Mouse (Mus musculus) limb, embryonic 13.5 days (tissue): ENCODE results near the gene Tmem253. TPM values are rescaled to one million over a fixed set of nuclear protein-coding genes. Genes with fewer than 3 reads are reported as not detected.

Source experiments
- ATAC-seq: fragments of 200-750 bp; cut with Nextera tagmentation; 2 replicates; pipeline ENCODE4 v1.8.0; 2017; ENCODE audit warnings: low read depth, moderate number of reproducible peaks, moderate TSS enrichment; ENCODE audit not compliant: low FRiP score
- H3K27ac ChIP-seq: fragments of 300-500 bp; sonication (generic); 2 replicates; pipeline ENCODE4 v1.5.1; 2015; ENCODE audit warnings: inconsistent platforms, mild to moderate bottlenecking, moderate library complexity
- H3K27me3 ChIP-seq: fragments of 300-500 bp; sonication (generic); 2 replicates; pipeline ENCODE4 v1.6.1; 2015; ENCODE audit warnings: mild to moderate bottlenecking, inconsistent platforms
- H3K36me3 ChIP-seq: fragments of 300-500 bp; sonication (generic); 2 replicates; pipeline ENCODE4 v1.6.1; 2015; ENCODE audit warnings: inconsistent platforms, mild to moderate bottlenecking, moderate library complexity
- H3K4me1 ChIP-seq: fragments of 300-500 bp; sonication (generic); 2 replicates; pipeline ENCODE4 v1.6.1; 2015; ENCODE audit warnings: inconsistent platforms
- H3K4me2 ChIP-seq: fragments of 300-500 bp; sonication (generic); replicated peaks from 2 replicates; pipeline ENCODE4 v1.6.1; 2015; ENCODE audit warnings: inconsistent platforms, mild to moderate bottlenecking, moderate library complexity
- H3K4me3 ChIP-seq: fragments of 300-500 bp; sonication (generic); 2 replicates; pipeline ENCODE4 v1.5.1; 2015; ENCODE audit warnings: moderate library complexity, mild to moderate bottlenecking, inconsistent platforms
- H3K9ac ChIP-seq: fragments of 300-500 bp; sonication (generic); 2 replicates; pipeline ENCODE4 v1.6.1; 2015; ENCODE audit warnings: mild to moderate bottlenecking, inconsistent platforms
- H3K9me3 ChIP-seq: fragments of 300-500 bp; sonication (generic); 2 replicates; pipeline ENCODE4 v1.6.1; 2016; ENCODE audit warnings: inconsistent platforms
- WGBS: fragments of 180-500 bp; shearing (Covaris S2); methylation state at CpG from one replicate; pipeline ENCODE4 v1.1.7; 2015; 5-methylcytosine and 5-hydroxymethylcytosine counted together
- polyA plus RNA-seq: library from polyadenylated mRNA; unstranded; fragments of >200 nt; fragmentation: Nextera tagmentation; extraction: Ambion mirVana; gene quantifications from 2 replicates; pipeline ENCODE4 v1.2.1, GENCODE M21; 2015

Tmem253 gene
- 0.78 and 1.4 TPM in 2 replicates for polyA plus RNA-seq

- H3K27me3 ChIP-seq, result no peaks in the 10 kb centered on the region
- no peaks in the 10 kb centered on the region; the same call in 1 of the 2 replicates for H3K36me3 ChIP-seq
- H3K4me3 ChIP-seq, result peak within 1 kb of the TSS; percentile 62
- H3K9ac ChIP-seq, result peak within 1 kb of the TSS; percentile 78
- H3K4me2 ChIP-seq, result peak within 1 kb of the TSS; percentile 66
- ATAC-seq, result no peak
- 28% methylated on average over 6 of the region's 6 CpGs for WGBS
- H3K9me3 ChIP-seq, result no peaks in the 10 kb centered on the region
- H3K27ac ChIP-seq, result peak within 1 kb of the TSS; percentile 93
- H3K4me1 ChIP-seq, result peaks cover 63% of the 10 kb centered on the region
Observed at GRCm38 (mm10) chr14:52015445-52016100, at the start of gene Tmem253. Tmem253 (plus strand) TSS chr14:52015658.

GRCm38 (mm10) chr14:51967400-51967799 is 48.1 kb upstream of the Tmem253 start:
- no peaks in the 10 kb centered on the region for H3K4me1 ChIP-seq
- H3K4me3 ChIP-seq, result no peak overlapping the region
- H3K36me3 ChIP-seq, result no peaks in the 10 kb centered on the region
- no peaks in the 10 kb centered on the region for H3K27me3 ChIP-seq
- WGBS, result 75% methylated on average over 3 of the region's 3 CpGs
- no peak overlapping the region for H3K27ac ChIP-seq
- no peak for ATAC-seq
- H3K9me3 ChIP-seq, result no peaks in the 10 kb centered on the region
- no peak overlapping the region for H3K4me2 ChIP-seq
- no peak overlapping the region for H3K9ac ChIP-seq

DNA sequence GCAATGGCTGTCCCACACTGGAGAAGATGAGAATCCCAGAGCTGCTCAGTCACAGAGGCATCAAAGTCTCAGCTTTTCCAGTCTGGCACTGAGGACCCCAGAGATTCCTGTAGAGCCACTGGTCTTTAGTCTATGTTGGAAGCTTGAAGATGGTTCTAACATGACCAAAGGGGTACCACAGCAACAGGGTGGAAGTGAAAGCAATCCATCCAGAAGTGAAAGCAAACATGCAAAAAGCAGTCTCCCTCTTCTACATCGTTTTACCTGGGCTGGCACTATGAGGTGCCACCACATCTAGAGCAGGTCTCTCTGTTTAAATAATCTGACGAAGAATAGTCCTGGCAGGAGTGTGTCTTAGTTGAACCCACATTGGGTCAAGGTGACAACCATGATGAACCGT is 36.2 kb upstream of the Tmem253 start:
- no peaks in the 10 kb centered on the region for H3K36me3 ChIP-seq
- H3K9ac ChIP-seq, result no peak overlapping the region
- H3K27me3 ChIP-seq, result no peaks in the 10 kb centered on the region
- WGBS, result 90% methylated on average over 3 of the region's 3 CpGs
- no peak overlapping the region for H3K4me3 ChIP-seq
- H3K4me2 ChIP-seq, result no peak overlapping the region
- peaks cover 11% of the 10 kb centered on the region for H3K4me1 ChIP-seq
- no peaks in the 10 kb centered on the region for H3K9me3 ChIP-seq
- no peak overlapping the region for H3K27ac ChIP-seq
- no peak for ATAC-seq

DNA sequence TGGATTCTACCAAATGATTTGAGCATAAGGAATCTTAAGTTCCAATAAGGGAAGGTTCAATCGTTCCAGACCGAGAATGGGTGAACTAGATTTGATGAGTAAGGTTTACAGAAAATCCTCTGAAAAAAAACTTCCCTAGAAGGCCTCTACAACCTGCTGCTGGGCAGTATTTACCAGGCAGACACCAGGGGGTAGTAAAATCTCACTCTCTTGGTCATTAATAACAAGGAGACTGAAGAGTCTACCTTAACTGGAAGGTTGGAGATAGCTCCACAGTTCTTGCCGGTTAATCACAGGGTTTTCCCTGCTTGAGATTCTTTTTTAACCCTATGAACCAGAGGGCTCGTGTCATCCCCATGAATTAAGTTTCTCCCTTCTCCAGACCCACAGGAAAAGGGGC is 32.2 kb upstream of the Tmem253 start:
- WGBS, result 59% methylated on average over 4 of the region's 4 CpGs
- no peak for ATAC-seq

DNA sequence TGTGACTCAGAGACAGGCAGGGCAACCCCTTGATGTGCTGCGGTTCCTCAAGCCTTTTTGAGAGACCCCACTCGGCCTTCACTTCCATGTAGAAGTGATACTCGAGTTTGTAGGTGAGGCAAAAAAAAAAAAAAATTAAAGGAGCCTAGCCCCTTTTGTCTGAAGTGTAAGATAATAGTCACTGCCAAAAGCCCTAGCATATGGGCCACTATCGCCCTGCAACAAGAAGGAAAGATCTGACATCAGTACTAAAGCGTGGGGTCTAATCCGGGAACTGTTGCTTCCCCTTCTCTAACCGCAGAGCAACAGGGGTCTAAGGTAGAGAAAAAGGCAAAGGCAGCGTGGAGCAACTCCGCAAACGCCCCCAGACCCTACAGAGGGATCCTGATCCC is 31.6 kb upstream of the Tmem253 start:
- Histone ChIP-seq H3K4me1 (peaks cover 35% of the 10 kb centered on the region), H3K27ac (peak overlapping the region; percentile 99), H3K27me3 (no peaks in the 10 kb centered on the region), H3K9ac (peak overlapping the region; percentile 93), H3K4me3 (peak overlapping the region; percentile 84), H3K4me2 (peak overlapping the region; percentile 84), H3K36me3 (peaks cover 23% of the 10 kb centered on the region), H3K9me3 (no peaks in the 10 kb centered on the region)
- 6% methylated on average over 10 of the region's 10 CpGs for WGBS
- no peak for ATAC-seq

More for the DNA sequence above, 32.2 kb upstream of the Tmem253 start:
- Histone ChIP-seq H3K36me3 (peaks cover 17% of the 10 kb centered on the region), H3K4me1 (peaks cover 31% of the 10 kb centered on the region), H3K27ac (peak overlapping the region; percentile 99), H3K4me2 (peak overlapping the region; percentile 84), H3K9me3 (no peaks in the 10 kb centered on the region), H3K27me3 (no peaks in the 10 kb centered on the region), H3K4me3 (peak overlapping the region; percentile 84), H3K9ac (no peak overlapping the region)

DNA sequence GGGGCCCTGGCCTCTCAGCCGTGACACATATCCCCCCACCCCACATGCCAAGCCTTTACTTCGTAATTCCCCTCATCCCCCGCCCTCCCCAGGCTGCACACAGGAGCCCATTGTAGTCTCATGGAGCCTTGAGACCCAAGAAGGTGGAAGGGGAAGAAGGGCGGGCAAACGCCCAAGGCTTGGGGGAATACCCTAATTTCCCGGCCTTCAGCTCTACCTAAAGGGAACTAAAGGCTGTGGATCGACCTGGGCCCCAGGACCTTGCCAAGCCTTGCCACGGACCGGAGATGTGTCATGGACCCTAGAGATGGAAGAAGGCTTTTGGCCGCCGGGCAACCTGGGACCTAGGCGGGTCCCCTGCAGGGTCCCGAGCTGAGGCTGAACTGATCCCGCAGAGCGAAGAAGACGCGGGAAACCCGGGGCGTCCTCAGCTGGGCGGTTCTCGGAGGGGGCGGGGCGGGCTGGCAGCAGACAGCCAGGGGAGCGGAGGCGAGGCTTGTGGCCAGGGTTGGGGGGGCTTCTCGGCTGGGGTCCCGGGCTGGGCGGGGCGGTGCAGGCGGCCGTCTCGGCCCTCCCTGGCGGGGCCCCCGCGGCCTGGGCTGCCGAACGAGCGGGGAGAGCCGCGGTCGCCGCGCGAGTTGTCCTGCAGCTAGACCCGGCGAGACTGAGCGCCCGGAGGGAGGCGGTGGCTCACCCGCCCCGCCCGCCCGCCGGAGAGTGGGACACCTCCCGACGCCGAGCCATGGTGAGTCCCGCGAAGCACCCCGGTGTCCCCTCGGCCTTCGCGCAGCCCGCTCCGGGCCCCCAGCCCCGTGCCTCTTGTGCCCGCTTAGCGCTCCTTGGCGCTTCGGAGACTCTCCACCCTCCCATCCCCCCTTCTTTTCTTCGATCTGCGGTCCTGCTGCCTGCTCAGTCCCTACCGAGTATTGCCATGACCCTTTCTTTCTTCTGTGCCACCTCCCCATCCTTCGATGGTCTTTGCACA is 30.9 kb upstream of the Tmem253 start, which contains the start of gene Arhgef40:
TSS of gene Arhgef40 (plus strand) at position 473 of the 985 bp plus-strand sequence.
- no peaks in the 10 kb centered on the region for H3K27me3 ChIP-seq
- H3K9ac ChIP-seq, result peak within 1 kb of the TSS; percentile 93
- peak within 1 kb of the TSS; percentile 84 for H3K4me3 ChIP-seq
- peaks cover 42% of the 10 kb centered on the region for H3K4me1 ChIP-seq
- WGBS, result under 1% methylated on average over 63 of the region's 74 CpGs
- peak; percentile 88 for ATAC-seq
- H3K27ac ChIP-seq, result peak within 1 kb of the TSS; percentile 99
- peak within 1 kb of the TSS; percentile 84 for H3K4me2 ChIP-seq
- H3K36me3 ChIP-seq, result peaks cover 30% of the 10 kb centered on the region
- H3K9me3 ChIP-seq, result no peaks in the 10 kb centered on the region

DNA sequence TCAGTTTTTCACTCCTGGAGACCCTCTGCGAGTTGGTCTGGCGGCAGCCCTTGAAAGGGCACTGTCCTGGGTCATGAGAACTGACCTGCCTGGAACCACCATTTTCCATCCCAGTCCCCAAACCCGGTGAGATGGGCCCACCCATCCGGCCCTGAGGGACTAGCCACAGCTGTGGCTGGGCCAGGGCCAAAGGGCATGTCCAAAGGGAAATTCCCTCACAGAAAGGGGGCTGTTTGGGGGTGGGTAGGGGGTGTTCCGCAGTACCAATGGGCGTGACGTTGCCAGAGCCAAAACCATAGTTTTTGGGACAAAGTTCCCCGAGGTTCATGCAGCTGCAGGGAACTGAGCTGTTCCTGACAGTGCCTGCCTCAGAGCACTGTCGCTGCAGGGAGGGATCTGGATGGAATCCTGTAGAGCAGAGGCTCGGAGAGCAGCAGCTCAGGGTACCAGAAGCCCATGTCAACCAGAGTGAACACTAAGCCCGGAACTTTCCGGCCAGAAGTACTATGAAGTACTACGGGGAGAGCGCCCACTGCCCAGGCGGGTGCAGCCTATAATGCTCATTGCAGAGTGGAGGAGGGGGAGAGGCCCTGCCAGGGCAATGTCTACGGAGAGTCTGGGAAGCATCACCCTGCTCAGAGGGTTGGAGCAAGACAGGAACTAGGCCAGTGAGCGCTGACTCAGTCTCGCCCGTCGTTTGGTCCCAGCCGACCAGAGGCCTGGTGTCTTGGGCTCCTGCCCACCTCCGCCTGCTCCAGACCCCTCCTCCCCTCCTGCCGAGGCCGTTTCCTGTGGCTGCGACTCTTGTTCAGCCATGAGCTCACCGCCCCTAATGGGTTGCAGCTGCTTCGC is 29.9 kb upstream of the Tmem253 start:
- no peaks in the 10 kb centered on the region for H3K27me3 ChIP-seq
- WGBS, result under 1% methylated on average over 27 of the region's 27 CpGs
- H3K4me1 ChIP-seq, result peaks cover 44% of the 10 kb centered on the region
- H3K9me3 ChIP-seq, result no peaks in the 10 kb centered on the region
- H3K27ac ChIP-seq, result peak overlapping the region; percentile 99
- ATAC-seq, result peak; percentile 82
- H3K4me3 ChIP-seq, result peak overlapping the region; percentile 84
- peak overlapping the region; percentile 84 for H3K4me2 ChIP-seq
- peaks cover 40% of the 10 kb centered on the region for H3K36me3 ChIP-seq
- H3K9ac ChIP-seq, result peak overlapping the region; percentile 93

GRCm38 (mm10) chr14:51986153-51986505 is 29.3 kb upstream of the Tmem253 start:
- WGBS, result 3% methylated on average over 7 of the region's 7 CpGs

DNA sequence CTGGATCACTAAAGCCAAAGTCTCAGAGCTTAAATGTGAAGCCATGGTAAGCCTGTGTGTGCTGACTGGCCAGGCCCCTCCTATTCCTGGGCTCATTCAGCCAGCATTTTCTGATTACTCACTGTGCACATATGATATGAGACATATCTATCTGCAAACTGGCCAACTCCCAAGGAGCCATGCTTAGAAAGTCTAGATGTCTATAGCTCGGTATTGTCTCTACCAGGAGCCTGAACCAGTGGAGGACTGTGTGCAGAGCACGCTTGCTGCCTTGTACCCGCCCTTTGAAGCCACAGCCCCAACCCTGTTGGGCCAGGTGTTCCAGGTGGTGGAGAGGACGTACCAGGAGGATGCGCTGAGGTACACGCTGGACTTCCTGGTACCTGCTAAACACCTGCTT is 28.3 kb upstream of the Tmem253 start:
- H3K4me3 ChIP-seq, result peak overlapping the region; percentile 84; the same call in 1 of the 2 replicates
- WGBS, result 88% methylated on average over 6 of the region's 6 CpGs

More at GRCm38 (mm10) chr14:51986153-51986505, 29.3 kb upstream of the Tmem253 start:
- Histone ChIP-seq H3K9me3 (no peaks in the 10 kb centered on the region), H3K4me2 (peak overlapping the region; percentile 84), H3K27me3 (no peaks in the 10 kb centered on the region), H3K36me3 (peaks cover 46% of the 10 kb centered on the region), H3K9ac (peak overlapping the region; percentile 93), H3K4me3 (peak overlapping the region; percentile 84), H3K4me1 (peaks cover 44% of the 10 kb centered on the region), H3K27ac (peak overlapping the region; percentile 99)
- no peak for ATAC-seq

DNA sequence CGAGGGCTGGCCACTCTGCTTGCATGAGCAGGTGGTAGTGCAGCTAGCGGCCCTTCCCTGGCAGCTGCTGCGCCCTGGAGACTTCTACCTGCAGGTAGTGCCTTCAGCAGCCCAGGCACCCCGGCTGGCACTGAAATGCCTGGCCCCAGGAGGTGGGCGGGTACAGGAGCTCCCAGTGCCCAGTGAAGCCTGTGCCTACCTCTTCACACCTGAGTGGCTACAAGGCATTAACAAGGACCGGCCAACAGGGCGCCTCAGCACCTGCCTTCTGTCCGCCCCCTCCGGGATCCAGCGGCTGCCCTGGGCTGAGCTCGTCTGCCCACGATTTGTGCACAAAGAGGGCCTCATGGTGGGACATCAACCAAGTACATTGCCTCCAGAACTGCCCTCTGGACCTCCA is 26.7 kb upstream of the Tmem253 start:
- ATAC-seq, result no peak
- Histone ChIP-seq H3K4me3 (no peak overlapping the region), H3K27ac (0 out of 2 replicates have a peak overlapping the region, but pooled peaks have one; percentile 11), H3K9ac (0 out of 2 replicates have a peak overlapping the region, but pooled peaks have one; percentile 31), H3K27me3 (no peaks in the 10 kb centered on the region), H3K9me3 (no peaks in the 10 kb centered on the region), H3K4me1 (peaks cover 39% of the 10 kb centered on the region), H3K4me2 (no peak overlapping the region), H3K36me3 (peaks cover 71% of the 10 kb centered on the region)
- WGBS, result 77% methylated on average over 12 of the region's 12 CpGs

More for the DNA sequence above, 28.3 kb upstream of the Tmem253 start:
- H3K27me3 ChIP-seq, result no peaks in the 10 kb centered on the region
- peaks cover 44% of the 10 kb centered on the region for H3K4me1 ChIP-seq
- H3K27ac ChIP-seq, result no peak overlapping the region
- H3K4me2 ChIP-seq, result peak overlapping the region; percentile 84
- H3K9ac ChIP-seq, result 0 out of 2 replicates have a peak overlapping the region, but pooled peaks have one; percentile 19
- H3K9me3 ChIP-seq, result no peaks in the 10 kb centered on the region
- peaks cover 56% of the 10 kb centered on the region for H3K36me3 ChIP-seq
- no peak for ATAC-seq

DNA sequence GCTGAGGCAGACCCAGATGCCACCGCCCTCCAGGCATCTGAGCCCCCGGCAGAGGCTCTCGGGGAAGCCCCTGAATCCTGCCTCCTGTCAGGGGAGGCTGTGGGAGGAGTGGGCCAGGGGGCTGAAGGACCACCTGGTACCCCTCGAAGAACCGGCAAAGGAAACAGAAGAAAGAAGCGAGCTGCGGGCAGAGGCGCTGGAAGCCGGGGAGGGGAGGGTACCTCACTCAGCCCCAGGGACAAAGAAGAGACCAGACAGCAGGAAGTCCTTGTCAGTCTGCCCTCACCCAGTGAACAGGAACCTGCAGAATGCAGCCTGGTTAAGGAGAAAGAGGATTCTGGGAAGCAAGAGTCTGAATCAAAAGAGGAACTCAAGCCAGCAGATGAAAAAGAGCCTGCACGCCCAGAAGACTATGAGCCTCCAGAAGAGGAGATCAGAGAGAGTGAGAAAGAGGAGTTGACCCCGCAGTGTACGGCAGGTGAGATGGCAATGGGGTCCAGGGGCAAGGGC is 25.9 kb upstream of the Tmem253 start:
- Histone ChIP-seq H3K27me3 (no peaks in the 10 kb centered on the region), H3K9ac (no peak overlapping the region; the same call in 1 of the 2 replicates), H3K4me3 (no peak overlapping the region), H3K9me3 (no peaks in the 10 kb centered on the region), H3K4me1 (peaks cover 33% of the 10 kb centered on the region), H3K36me3 (peaks cover 79% of the 10 kb centered on the region), H3K27ac (no peak overlapping the region), H3K4me2 (no peak overlapping the region)
- WGBS, result 76% methylated on average over 12 of the region's 12 CpGs
- no peak for ATAC-seq
